ENCODE assay signal across 15 mouse cellular contexts in genomic region chr11:56374329-56374728, GRCm38 (mm10).
DNase-seq lines count a peak whose midpoint lies in the region; ATAC-seq and TF ChIP-seq lines count a peak whose summit lies in the region.
"Had no signal": no experiment of that assay in that cellular context is flagged by ENCODE, and none has a peak within 500 bp of the region (broad histone marks: within the 10 kb centered on the region; RNA-seq: fewer than 3 reads in every experiment).

No protein-coding gene starts in this region.

- intact Hi-C loops in gastrocnemius, adult 2 months (cut with DNase I) = no loop called here

- no peak overlapping the region for H3K9ac ChIP-seq in forebrain, postnatal 0 days
- H3K9ac ChIP-seq: forebrain, embryonic 12.5 days; hindbrain, embryonic 14.5 days; midbrain, embryonic 13.5 days; neural tube, embryonic 12.5 days had no signal

- in situ Hi-C loops in Patski (cut with MboI; ENCODE audit: low pct_unique_long_range_greater_than_20kb) = no loop called here

- no peaks in the 10 kb centered on the region for H3K27me3 ChIP-seq in Patski
- no peaks in the 10 kb centered on the region for H3K27me3 ChIP-seq in forebrain, postnatal 0 days (ENCODE audit: insufficient read depth, low read length)
- H3K27me3 ChIP-seq: forebrain, embryonic 12.5 days; midbrain, embryonic 13.5 days; neural tube, embryonic 12.5 days had no signal

- no peak overlapping the region for H3K27ac ChIP-seq in gastrocnemius, adult 2 months
- no peak overlapping the region for H3K27ac ChIP-seq in forebrain, postnatal 0 days (ENCODE audit: low read depth, low read length)
- H3K27ac ChIP-seq: forebrain, embryonic 12.5 days; heart, adult 2 months; hindbrain, embryonic 14.5 days; macrophage; midbrain, embryonic 13.5 days; neural tube, embryonic 12.5 days had no signal

- DNase-seq in gastrocnemius, adult 2 months = peak; percentile 15
- no peak for DNase-seq in gastrocnemius, adult 8-10 months (ENCODE audit: low spot score in 2 of 2)
- DNase-seq in layer of hippocampus, adult 9-11 months = peak; percentile 25
- DNase-seq in layer of hippocampus, postnatal 25 days (ENCODE audit: extremely low spot score in 1 of 2, low spot score in 1 of 2) = no peak
- peak; percentile 13 for DNase-seq in Patski (ENCODE audit: low read depth, low spot score)
- DNase-seq in brain, embryonic 14.5 days (ENCODE audit: low read depth) = no peak
- DNase-seq in forebrain, postnatal 0 days = no peak
- DNase-seq in thymus, postnatal 14 days = no peak
- DNase-seq: heart, adult 2 months; liver had no signal

- no peak for TF ChIP-seq CTCF in gastrocnemius, adult 2 months (IDR thresholded peaks at IDR 0.05)
- TF ChIP-seq CTCF in Patski (IDR thresholded peaks at IDR 0.05) = peak; percentile 47
- 0 out of 2 replicates have a peak, but pooled peaks have one; percentile 2 for TF ChIP-seq CTCF in brain, embryonic 14.5 days (IDR thresholded peaks at IDR 0.05; ENCODE audit: borderline replicate concordance, extremely low read depth, insufficient read depth, insufficient read length)
- TF ChIP-seq CTCF in forebrain, postnatal 0 days (IDR thresholded peaks at IDR 0.05; ENCODE audit: low read depth) = no peak; the same call in 1 of the 2 replicates

- ATAC-seq in Patski = peak; percentile 51
- no peak for ATAC-seq in forebrain, postnatal 0 days
- ATAC-seq: midbrain, embryonic 13.5 days had no signal

- no peaks in the 10 kb centered on the region for H3K9me3 ChIP-seq in forebrain, postnatal 0 days (ENCODE audit: low read length)
- H3K9me3 ChIP-seq: forebrain, embryonic 12.5 days; midbrain, embryonic 13.5 days; neural tube, embryonic 12.5 days had no signal

- H3K4me1 ChIP-seq in forebrain, postnatal 0 days (ENCODE audit: insufficient read depth) = no peaks in the 10 kb centered on the region
- H3K4me1 ChIP-seq: forebrain, embryonic 12.5 days; midbrain, embryonic 13.5 days; neural tube, embryonic 12.5 days had no signal

- H3K4me2 ChIP-seq in forebrain, postnatal 0 days (ENCODE audit: low read depth) = no peak overlapping the region
- H3K4me2 ChIP-seq: forebrain, embryonic 12.5 days; hindbrain, embryonic 14.5 days; midbrain, embryonic 13.5 days; neural tube, embryonic 12.5 days had no signal

- WGBS in forebrain, postnatal 0 days = 75% methylated on average over 6 of the region's 6 CpGs

- H3K4me3 ChIP-seq in gastrocnemius, adult 2 months = no peak overlapping the region
- no peak overlapping the region for H3K4me3 ChIP-seq in forebrain, postnatal 0 days (ENCODE audit: low read depth, low read length)
- H3K4me3 ChIP-seq: forebrain, embryonic 12.5 days; heart, adult 2 months; midbrain, embryonic 13.5 days; neural tube, embryonic 12.5 days had no signal

- CTCF ChIA-PET in Patski (lab: Charles Lee) = interaction anchor here (1.4 kb wide), 1 partner anchor 67 kb away, joined by 3 read pairs; no protein-coding TSS in a partner anchor

- POLR2A ChIA-PET in Patski (lab: Charles Lee) = interaction anchor here (1.4 kb wide), 1 partner anchor 919 kb away, joined by 3 read pairs; no protein-coding TSS in a partner anchor

- no peak for TF ChIP-seq POLR2A in brain, embryonic 14.5 days (IDR thresholded peaks at IDR 0.05; ENCODE audit: borderline replicate concordance, extremely low read depth, insufficient read depth, insufficient read length, poor library complexity, severe bottlenecking)

- no peaks in the 10 kb centered on the region for H3K36me3 ChIP-seq in forebrain, postnatal 0 days (ENCODE audit: insufficient read depth)
- H3K36me3 ChIP-seq: forebrain, embryonic 12.5 days; midbrain, embryonic 13.5 days; neural tube, embryonic 12.5 days had no signal

Comparison
In these comparisons a context has a peak if more than half of its experiments do, and no peak if none do; other contexts are left out.
1. DNase-seq: peak in gastrocnemius, adult 2 months (single experiment), layer of hippocampus, adult 9-11 months (single experiment) and Patski (single experiment); none in gastrocnemius, adult 8-10 months (0 of 2), layer of hippocampus, postnatal 25 days (0 of 2), brain, embryonic 14.5 days (single experiment), forebrain, postnatal 0 days (single experiment) and thymus, postnatal 14 days (single experiment).
2. CTCF ChIP-seq: peak in Patski (single experiment) and brain, embryonic 14.5 days (single experiment); none in gastrocnemius, adult 2 months (single experiment) and forebrain, postnatal 0 days (single experiment).